Mouse (Mus musculus): ENCODE measurements around the gene Abca14. TPM values are rescaled to one million over a fixed set of nuclear protein-coding genes. Genes with fewer than 3 reads are reported as not detected.

Gene Abca14
- total RNA-seq (2021) = not detected
- long read RNA-seq, experiment 1 = 0 reads
- long read RNA-seq, experiment 2 = 0 reads

- peak; percentile 84 for DNase-seq (ENCODE audit: low spot score)
These were observed at the start of gene Abca14 for GRCm38 (mm10) chr7:120203789-120204188. Gene Abca14 (plus strand): TSS chr7:120203961.

- no peak for DNase-seq (ENCODE audit: low spot score)
These were observed 46.8 kb upstream of the Abca14 start for GRCm38 (mm10) chr7:120156841-120157409.

- DNase-seq (ENCODE audit: low spot score) = no peak
These were observed 46.1 kb upstream of the Abca14 start for GRCm38 (mm10) chr7:120157575-120158061.

- DNase-seq (ENCODE audit: low spot score) = no peak
These were observed 45.6 kb upstream of the Abca14 start for GRCm38 (mm10) chr7:120158121-120158613.

- DNase-seq (ENCODE audit: low spot score) = no peak
These were observed 40.0 kb upstream of the Abca14 start for GRCm38 (mm10) chr7:120163581-120164251.

GRCm38 (mm10) chr7:120172188-120172700 is 31.5 kb upstream of the Abca14 start:
- no peak for DNase-seq (ENCODE audit: low spot score)

- no peak for DNase-seq (ENCODE audit: low spot score)
These were observed 30.0 kb upstream of the Abca14 start, which contains the start of gene Anks4b for GRCm38 (mm10) chr7:120173603-120174244. Gene Anks4b (plus strand): TSS chr7:120173858.

GRCm38 (mm10) chr7:120174723-120175504 is 28.8 kb upstream of the Abca14 start:
- no peak for DNase-seq (ENCODE audit: low spot score)

- DNase-seq (ENCODE audit: low spot score) = no peak
These were observed 26.1 kb upstream of the Abca14 start for GRCm38 (mm10) chr7:120177611-120178010.

- DNase-seq (ENCODE audit: low spot score) = no peak
These were observed 24.8 kb upstream of the Abca14 start for GRCm38 (mm10) chr7:120178935-120179334.

GRCm38 (mm10) chr7:120180547-120180946 is 23.2 kb upstream of the Abca14 start:
- no peak for DNase-seq (ENCODE audit: low spot score)

- DNase-seq (ENCODE audit: low spot score) = no peak
These were observed 22.1 kb upstream of the Abca14 start for GRCm38 (mm10) chr7:120181401-120182230.

GRCm38 (mm10) chr7:120182891-120183290 is 20.9 kb upstream of the Abca14 start:
- no peak for DNase-seq (ENCODE audit: low spot score)

GRCm38 (mm10) chr7:120188946-120189345 is 14.8 kb upstream of the Abca14 start:
- no peak for DNase-seq (ENCODE audit: low spot score)

GRCm38 (mm10) chr7:120189369-120190149 is 14.2 kb upstream of the Abca14 start:
- no peak for DNase-seq (ENCODE audit: low spot score)

- no peak for DNase-seq (ENCODE audit: low spot score)
These were observed 13.6 kb upstream of the Abca14 start for GRCm38 (mm10) chr7:120190150-120190665.

- DNase-seq (ENCODE audit: low spot score) = no peak
These were observed 11.6 kb upstream of the Abca14 start for GRCm38 (mm10) chr7:120192207-120192606.

GRCm38 (mm10) chr7:120192816-120193215 is 10.9 kb upstream of the Abca14 start:
- no peak for DNase-seq (ENCODE audit: low spot score)

GRCm38 (mm10) chr7:120195207-120195606 is 8.6 kb upstream of the Abca14 start:
- no peak for DNase-seq (ENCODE audit: low spot score)

Data from gastrocnemius, adult 18-20 months (tissue).